Mouse (Mus musculus) megakaryocyte, embryonic 14.5 days (primary cell): Measurements from ENCODE around the gene Scube3. TPM values are rescaled to one million over a fixed set of nuclear protein-coding genes. Genes with fewer than 3 reads are reported as not detected.

ENCODE experiments used
- H3K27me3 ChIP-seq: replicated peaks from 2 replicates; pipeline ENCODE3; 2012; ENCODE audit warnings: inconsistent platforms
- H3K36me3 ChIP-seq: replicated peaks from 2 replicates; pipeline ENCODE3; 2012; ENCODE audit warnings: low read length, inconsistent platforms, mixed read lengths
- H3K4me1 ChIP-seq: 2 replicates; pipeline ENCODE4 v1.6.1; 2012; ENCODE audit warnings: inconsistent platforms
- H3K4me3 ChIP-seq: replicated peaks from 2 replicates; pipeline ENCODE3; 2012; ENCODE audit warnings: moderate library complexity, mild to moderate bottlenecking, inconsistent platforms
- H3K9me3 ChIP-seq: 2 replicates; pipeline ENCODE4 v1.6.1; 2012; ENCODE audit warnings: inconsistent platforms
- FLI1 ChIP-seq: IDR thresholded peaks from 2 replicates; pipeline ENCODE4 v1.6.1; 2012; ENCODE audit warnings: low read length, inconsistent platforms, mixed read lengths
- GATA1 ChIP-seq: IDR thresholded peaks from 3 replicates; pipeline ENCODE4 v1.6.1; 2012; ENCODE audit warnings: mixed read lengths, low read length, inconsistent platforms, borderline replicate concordance
- polyA plus RNA-seq: library from polyadenylated mRNA; stranded (reverse); fragments of >175 nt; gene quantifications from 2 replicates; pipeline ENCODE4 v1.2.3, GENCODE M21; 2012; ENCODE audit warnings: low replicate concordance; ENCODE audit not compliant: insufficient read depth

Scube3 gene
- polyA plus RNA-seq, 1 experiment = not detected

- H3K9me3 ChIP-seq = peaks cover 5% of the 10 kb centered on the region; the same call in 1 of the 2 replicates
- H3K27me3 ChIP-seq = peaks cover 95% of the 10 kb centered on the region
- TF ChIP-seq FLI1 (no peak), GATA1 (no peak)
- H3K36me3 ChIP-seq = no peaks in the 10 kb centered on the region
- H3K4me1 ChIP-seq = peaks cover 32% of the 10 kb centered on the region
- peak overlapping the region; percentile 88 for H3K4me3 ChIP-seq
Observed at GRCm38 (mm10) chr17:28142700-28143610, 1.0 kb downstream of the Scube3 start.

- Histone ChIP-seq H3K27me3 (peaks cover 95% of the 10 kb centered on the region), H3K4me3 (peak overlapping the region; percentile 33), H3K9me3 (peaks cover 4% of the 10 kb centered on the region; the same call in 1 of the 2 replicates), H3K4me1 (peaks cover 32% of the 10 kb centered on the region), H3K36me3 (no peaks in the 10 kb centered on the region)
- TF ChIP-seq GATA1 = no peak
- no peak for TF ChIP-seq FLI1
Observed at GRCm38 (mm10) chr17:28143751-28144150, 1.8 kb downstream of the Scube3 start.

GRCm38 (mm10) chr17:28144241-28144640 lies 2.3 kb downstream of the Scube3 start:
- Histone ChIP-seq H3K9me3 (peaks cover under 1% of the 10 kb centered on the region; the same call in 1 of the 2 replicates), H3K36me3 (no peaks in the 10 kb centered on the region), H3K27me3 (peaks cover 95% of the 10 kb centered on the region), H3K4me3 (no peak overlapping the region), H3K4me1 (peaks cover 32% of the 10 kb centered on the region)
- no peak for TF ChIP-seq FLI1
- no peak for TF ChIP-seq GATA1

GRCm38 (mm10) chr17:28148288-28148687 lies 6.3 kb downstream of the Scube3 start:
- Histone ChIP-seq H3K4me1 (peaks cover 10% of the 10 kb centered on the region), H3K36me3 (no peaks in the 10 kb centered on the region), H3K4me3 (no peak overlapping the region), H3K9me3 (no peaks in the 10 kb centered on the region), H3K27me3 (peaks cover 93% of the 10 kb centered on the region)
- TF ChIP-seq FLI1 (no peak), GATA1 (no peak)

GRCm38 (mm10) chr17:28149734-28150133 lies 7.8 kb downstream of the Scube3 start:
- no peak overlapping the region for H3K4me3 ChIP-seq
- no peaks in the 10 kb centered on the region for H3K36me3 ChIP-seq
- no peaks in the 10 kb centered on the region for H3K9me3 ChIP-seq
- TF ChIP-seq GATA1 = no peak
- TF ChIP-seq FLI1 = no peak
- H3K4me1 ChIP-seq = no peaks in the 10 kb centered on the region; the same call in 1 of the 2 replicates
- H3K27me3 ChIP-seq = peaks cover 90% of the 10 kb centered on the region

- Histone ChIP-seq H3K4me3 (no peak overlapping the region), H3K27me3 (peaks cover 90% of the 10 kb centered on the region)
- no peak for TF ChIP-seq GATA1
- no peak for TF ChIP-seq FLI1
Observed at GRCm38 (mm10) chr17:28150456-28150855, 8.5 kb downstream of the Scube3 start.

GRCm38 (mm10) chr17:28153095-28153494 lies 11.2 kb downstream of the Scube3 start:
- H3K4me3 ChIP-seq = no peak overlapping the region
- peaks cover 92% of the 10 kb centered on the region for H3K27me3 ChIP-seq
- H3K9me3 ChIP-seq = no peaks in the 10 kb centered on the region
- H3K36me3 ChIP-seq = no peaks in the 10 kb centered on the region
- no peak for TF ChIP-seq GATA1
- TF ChIP-seq FLI1 = no peak
- no peaks in the 10 kb centered on the region; the same call in 1 of the 2 replicates for H3K4me1 ChIP-seq

More at GRCm38 (mm10) chr17:28150456-28150855, 8.5 kb downstream of the Scube3 start:
- Histone ChIP-seq H3K4me1 (no peaks in the 10 kb centered on the region), H3K9me3 (no peaks in the 10 kb centered on the region), H3K36me3 (no peaks in the 10 kb centered on the region)

GRCm38 (mm10) chr17:28154970-28155369 lies 13.0 kb downstream of the Scube3 start:
- no peak overlapping the region for H3K4me3 ChIP-seq
- H3K4me1 ChIP-seq = no peaks in the 10 kb centered on the region; the same call in 1 of the 2 replicates
- H3K36me3 ChIP-seq = no peaks in the 10 kb centered on the region
- H3K9me3 ChIP-seq = no peaks in the 10 kb centered on the region
- no peak for TF ChIP-seq FLI1
- no peak for TF ChIP-seq GATA1
- peaks cover 90% of the 10 kb centered on the region for H3K27me3 ChIP-seq

GRCm38 (mm10) chr17:28160361-28160760 lies 18.4 kb downstream of the Scube3 start:
- peaks cover 95% of the 10 kb centered on the region for H3K27me3 ChIP-seq
- H3K9me3 ChIP-seq = no peaks in the 10 kb centered on the region
- peaks cover 23% of the 10 kb centered on the region for H3K4me1 ChIP-seq
- no peak for TF ChIP-seq FLI1
- TF ChIP-seq GATA1 = no peak
- no peaks in the 10 kb centered on the region for H3K36me3 ChIP-seq
- H3K4me3 ChIP-seq = no peak overlapping the region

GRCm38 (mm10) chr17:28161310-28161881 lies 19.5 kb downstream of the Scube3 start:
- peak overlapping the region; percentile 28 for H3K4me3 ChIP-seq
- no peak for TF ChIP-seq GATA1
- no peaks in the 10 kb centered on the region for H3K36me3 ChIP-seq
- no peaks in the 10 kb centered on the region for H3K9me3 ChIP-seq
- H3K4me1 ChIP-seq = peaks cover 23% of the 10 kb centered on the region
- H3K27me3 ChIP-seq = peaks cover 95% of the 10 kb centered on the region
